Mouse (Mus musculus): ENCODE measurements around the gene Lpcat1. TPM values are rescaled to one million over a fixed set of nuclear protein-coding genes. Genes with fewer than 3 reads are reported as not detected.

The Lpcat1 gene
- polyA plus RNA-seq, 1 experiment from 2014 or later, result 15.9 TPM

DNA sequence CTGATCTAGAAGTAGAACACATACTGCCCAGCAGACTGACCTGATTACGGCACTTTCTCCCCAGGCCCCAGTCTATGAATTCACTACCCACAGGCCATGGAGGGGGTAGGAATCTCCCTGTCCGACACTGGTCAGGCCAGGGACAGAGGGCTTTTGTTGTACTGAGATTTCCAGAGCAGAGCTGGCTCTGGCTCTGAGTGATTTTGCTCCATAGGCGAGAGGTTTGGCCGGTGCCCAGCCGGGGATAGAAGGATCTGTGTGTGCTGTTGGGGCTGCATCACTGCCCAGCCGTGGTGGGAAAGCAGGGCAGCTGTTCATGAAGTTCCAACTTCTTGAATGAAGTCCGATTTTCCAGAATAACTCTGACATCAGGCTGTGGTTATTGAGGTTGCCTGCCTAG, 20.1 kb upstream of the Lpcat1 start:
- H3K27me3 ChIP-seq, result peaks cover 6% of the 10 kb centered on the region; the same call in 1 of the 2 replicates
- WGBS, result 31% methylated on average over 7 of the region's 7 CpGs
- H3K9me3 ChIP-seq (replicated peaks), result no peaks in the 10 kb centered on the region
- H3K4me1 ChIP-seq (replicated peaks), result peaks cover 29% of the 10 kb centered on the region
- H3K36me3 ChIP-seq, result no peaks in the 10 kb centered on the region
- no peak overlapping the region for H3K4me3 ChIP-seq
- H3K9ac ChIP-seq, result no peak overlapping the region
- ATAC-seq (replicated peaks; ENCODE audit: insufficient number of reproducible peaks, insufficient read depth, low FRiP score, low read depth), result peak; percentile 52; the same call in 1 of the 2 replicates
- no peak overlapping the region for H3K4me2 ChIP-seq
- H3K27ac ChIP-seq, result peak overlapping the region; percentile 48

DNA sequence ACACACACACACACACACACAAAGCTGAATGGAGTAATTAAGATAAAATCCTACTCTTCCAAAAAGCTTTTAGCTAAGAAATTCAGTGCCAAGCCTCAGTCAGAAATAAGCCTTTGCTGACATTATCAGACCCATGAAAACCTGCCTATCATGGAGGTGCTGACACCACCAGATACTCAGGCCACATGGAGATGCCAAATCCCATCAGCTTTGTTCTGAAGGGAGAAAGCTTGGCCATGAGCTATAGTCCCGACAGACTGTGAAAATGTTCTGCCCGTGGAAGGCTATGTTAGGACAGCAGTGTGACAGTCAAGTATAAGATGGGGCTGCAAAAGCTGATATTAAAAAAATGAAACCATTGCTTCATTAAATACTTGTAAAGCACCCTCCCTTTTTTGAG, 19.5 kb upstream of the Lpcat1 start:
- Histone ChIP-seq H3K9ac (no peak overlapping the region), H3K4me1 (replicated peaks) (peaks cover 29% of the 10 kb centered on the region), H3K4me2 (0 out of 2 replicates have a peak overlapping the region, but pooled peaks have one; percentile 3), H3K36me3 (no peaks in the 10 kb centered on the region), H3K4me3 (no peak overlapping the region), H3K27ac (no peak overlapping the region), H3K9me3 (replicated peaks) (no peaks in the 10 kb centered on the region), H3K27me3 (peaks cover 6% of the 10 kb centered on the region; the same call in 1 of the 2 replicates)
- 35% methylated on average over 2 of the region's 2 CpGs for WGBS
- ATAC-seq (replicated peaks; ENCODE audit: insufficient number of reproducible peaks, insufficient read depth, low FRiP score, low read depth), result no peak

GRCm38 (mm10) chr13:73448201-73448600, 18.8 kb upstream of the Lpcat1 start:
- WGBS, result 54% methylated on average over 2 of the region's 2 CpGs

GRCm38 (mm10) chr13:73448723-73449122, 18.3 kb upstream of the Lpcat1 start:
- no peak overlapping the region for H3K9ac ChIP-seq
- H3K4me1 ChIP-seq (replicated peaks), result peaks cover 29% of the 10 kb centered on the region
- no peak overlapping the region for H3K27ac ChIP-seq
- H3K4me2 ChIP-seq, result no peak overlapping the region
- no peak overlapping the region for H3K4me3 ChIP-seq
- no peak for ATAC-seq (replicated peaks; ENCODE audit: insufficient number of reproducible peaks, insufficient read depth, low FRiP score, low read depth)
- H3K9me3 ChIP-seq (replicated peaks), result no peaks in the 10 kb centered on the region
- peaks cover 6% of the 10 kb centered on the region; the same call in 1 of the 2 replicates for H3K27me3 ChIP-seq
- H3K36me3 ChIP-seq, result no peaks in the 10 kb centered on the region
- 87% methylated on average over 3 of the region's 3 CpGs for WGBS

More at GRCm38 (mm10) chr13:73448201-73448600, 18.8 kb upstream of the Lpcat1 start:
- H3K27me3 ChIP-seq, result peaks cover 6% of the 10 kb centered on the region; the same call in 1 of the 2 replicates
- no peak overlapping the region for H3K27ac ChIP-seq
- no peak overlapping the region for H3K4me3 ChIP-seq
- no peak overlapping the region for H3K9ac ChIP-seq
- no peaks in the 10 kb centered on the region for H3K36me3 ChIP-seq
- H3K4me2 ChIP-seq, result no peak overlapping the region
- H3K9me3 ChIP-seq (replicated peaks), result no peaks in the 10 kb centered on the region
- H3K4me1 ChIP-seq (replicated peaks), result peaks cover 29% of the 10 kb centered on the region
- ATAC-seq (replicated peaks; ENCODE audit: insufficient number of reproducible peaks, insufficient read depth, low FRiP score, low read depth), result no peak

DNA sequence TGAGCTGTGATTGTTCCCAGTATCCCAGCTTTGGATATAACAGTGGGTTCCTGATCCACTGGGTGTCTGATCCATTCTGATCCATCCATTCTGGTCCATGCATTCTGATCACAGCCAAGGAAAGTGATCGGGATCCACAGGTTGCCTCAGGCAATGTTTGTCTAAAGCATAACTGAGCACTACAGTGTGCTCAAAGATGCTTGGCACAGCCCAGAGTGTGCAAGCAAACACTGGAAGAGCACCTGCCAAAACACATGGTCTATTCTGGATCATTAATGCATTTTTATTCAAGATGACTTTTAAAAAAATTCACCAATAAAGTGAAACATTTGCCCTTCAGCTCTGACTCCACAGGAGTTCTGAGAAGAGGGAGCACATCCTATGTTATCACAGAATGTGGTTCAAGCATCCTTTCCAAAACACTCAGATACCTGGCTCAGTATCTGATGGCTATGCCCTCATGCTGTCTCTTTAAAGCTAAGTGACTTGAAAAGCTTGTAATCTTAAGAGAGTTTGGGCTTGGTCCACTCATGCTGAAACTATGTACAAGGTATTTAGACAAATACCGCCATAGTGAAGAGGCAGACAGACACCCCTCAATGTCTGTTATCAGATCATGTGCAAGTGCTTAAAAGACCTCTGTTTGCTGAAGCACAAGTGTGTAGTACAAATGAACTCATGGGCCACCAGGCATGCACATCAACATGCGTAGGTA, 13.3 kb upstream of the Lpcat1 start:
- no peaks in the 10 kb centered on the region for H3K9me3 ChIP-seq (replicated peaks)
- H3K4me2 ChIP-seq, result no peak overlapping the region
- H3K36me3 ChIP-seq, result no peaks in the 10 kb centered on the region
- H3K4me3 ChIP-seq, result no peak overlapping the region
- H3K27ac ChIP-seq, result no peak overlapping the region
- no peak for ATAC-seq (replicated peaks; ENCODE audit: insufficient number of reproducible peaks, insufficient read depth, low FRiP score, low read depth)
- no peak overlapping the region for H3K9ac ChIP-seq
- WGBS, result 71% methylated on average over 3 of the region's 3 CpGs
- H3K4me1 ChIP-seq (replicated peaks), result no peaks in the 10 kb centered on the region
- H3K27me3 ChIP-seq, result peaks cover 6% of the 10 kb centered on the region; the same call in 1 of the 2 replicates

- no peak overlapping the region for H3K4me2 ChIP-seq
- WGBS, result 75% methylated on average over 3 of the region's 3 CpGs
- no peak overlapping the region for H3K9ac ChIP-seq
- no peak overlapping the region for H3K4me3 ChIP-seq
- no peaks in the 10 kb centered on the region for H3K36me3 ChIP-seq
- ATAC-seq (replicated peaks; ENCODE audit: insufficient number of reproducible peaks, insufficient read depth, low FRiP score, low read depth), result no peak
- no peaks in the 10 kb centered on the region for H3K4me1 ChIP-seq (replicated peaks)
- no peak overlapping the region for H3K27ac ChIP-seq
- H3K27me3 ChIP-seq, result peaks cover 3% of the 10 kb centered on the region; the same call in 1 of the 2 replicates
- H3K9me3 ChIP-seq (replicated peaks), result no peaks in the 10 kb centered on the region
Measured at GRCm38 (mm10) chr13:73455328-73455727, 11.7 kb upstream of the Lpcat1 start.

GRCm38 (mm10) chr13:73457301-73457700, 9.7 kb upstream of the Lpcat1 start:
- no peaks in the 10 kb centered on the region; the same call in 1 of the 2 replicates for H3K27me3 ChIP-seq
- ATAC-seq (replicated peaks; ENCODE audit: insufficient number of reproducible peaks, insufficient read depth, low FRiP score, low read depth), result no peak
- 86% methylated on average over 4 of the region's 4 CpGs for WGBS

GRCm38 (mm10) chr13:73457741-73458140, 9.3 kb upstream of the Lpcat1 start:
- WGBS, result 71% methylated on average over 2 of the region's 2 CpGs
- Histone ChIP-seq H3K4me2 (no peak overlapping the region), H3K36me3 (no peaks in the 10 kb centered on the region), H3K4me3 (no peak overlapping the region), H3K27ac (no peak overlapping the region), H3K4me1 (replicated peaks) (no peaks in the 10 kb centered on the region), H3K9ac (no peak overlapping the region), H3K27me3 (no peaks in the 10 kb centered on the region; the same call in 1 of the 2 replicates), H3K9me3 (replicated peaks) (no peaks in the 10 kb centered on the region)
- ATAC-seq (replicated peaks; ENCODE audit: insufficient number of reproducible peaks, insufficient read depth, low FRiP score, low read depth), result no peak

More at GRCm38 (mm10) chr13:73457301-73457700, 9.7 kb upstream of the Lpcat1 start:
- Histone ChIP-seq H3K4me3 (no peak overlapping the region), H3K27ac (no peak overlapping the region), H3K9me3 (replicated peaks) (no peaks in the 10 kb centered on the region), H3K36me3 (no peaks in the 10 kb centered on the region), H3K4me1 (replicated peaks) (no peaks in the 10 kb centered on the region), H3K4me2 (no peak overlapping the region), H3K9ac (no peak overlapping the region)

- Histone ChIP-seq H3K4me2 (no peak overlapping the region), H3K9ac (no peak overlapping the region), H3K27ac (no peak overlapping the region), H3K27me3 (no peaks in the 10 kb centered on the region), H3K9me3 (replicated peaks) (no peaks in the 10 kb centered on the region), H3K4me1 (replicated peaks) (no peaks in the 10 kb centered on the region), H3K36me3 (no peaks in the 10 kb centered on the region), H3K4me3 (no peak overlapping the region)
- ATAC-seq (replicated peaks; ENCODE audit: insufficient number of reproducible peaks, insufficient read depth, low FRiP score, low read depth), result no peak
- 59% methylated on average over 5 of the region's 5 CpGs for WGBS
Measured at GRCm38 (mm10) chr13:73458719-73459118, 8.3 kb upstream of the Lpcat1 start.

- WGBS, result 54% methylated on average over 7 of the region's 7 CpGs
Measured at GRCm38 (mm10) chr13:73459189-73459850, 7.7 kb upstream of the Lpcat1 start.

DNA sequence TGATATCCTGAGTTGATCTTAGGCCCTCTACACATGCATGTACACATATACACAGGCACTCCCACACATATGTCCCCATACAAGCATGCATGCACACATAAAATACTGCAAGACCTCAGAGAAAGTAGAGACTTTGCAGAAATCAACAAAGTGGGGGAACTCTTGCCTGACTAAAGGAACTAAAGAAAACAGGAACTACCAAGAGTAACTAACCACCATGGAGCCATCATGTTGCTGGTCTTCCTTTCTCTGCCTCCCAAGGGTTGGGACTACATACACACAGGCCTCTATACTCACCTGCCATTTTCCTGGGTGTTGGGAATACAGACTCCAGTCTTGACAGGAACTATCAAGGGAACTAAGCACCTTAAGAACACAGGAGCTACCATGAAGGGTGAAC, 5.4 kb upstream of the Lpcat1 start:
- H3K27ac ChIP-seq, result no peak overlapping the region

More at GRCm38 (mm10) chr13:73459189-73459850, 7.7 kb upstream of the Lpcat1 start:
- ATAC-seq (replicated peaks; ENCODE audit: insufficient number of reproducible peaks, insufficient read depth, low FRiP score, low read depth), result no peak
- Histone ChIP-seq H3K4me3 (no peak overlapping the region), H3K4me1 (replicated peaks) (no peaks in the 10 kb centered on the region), H3K9me3 (replicated peaks) (no peaks in the 10 kb centered on the region), H3K27ac (no peak overlapping the region), H3K27me3 (no peaks in the 10 kb centered on the region), H3K36me3 (no peaks in the 10 kb centered on the region), H3K9ac (no peak overlapping the region), H3K4me2 (no peak overlapping the region)

More for the DNA sequence above, 5.4 kb upstream of the Lpcat1 start:
- Histone ChIP-seq H3K27me3 (no peaks in the 10 kb centered on the region), H3K4me3 (no peak overlapping the region), H3K36me3 (no peaks in the 10 kb centered on the region), H3K9me3 (replicated peaks) (no peaks in the 10 kb centered on the region), H3K4me2 (no peak overlapping the region), H3K9ac (no peak overlapping the region), H3K4me1 (replicated peaks) (no peaks in the 10 kb centered on the region)
- no peak for ATAC-seq (replicated peaks; ENCODE audit: insufficient number of reproducible peaks, insufficient read depth, low FRiP score, low read depth)
